Mouse (Mus musculus): ENCODE results near the gene Zfp420. TPM values are rescaled to one million over a fixed set of nuclear protein-coding genes. Genes with fewer than 3 reads are reported as not detected.
A peak's percentile ranks its signal among the peaks of the same experiment; 100 is the strongest.

Zfp420 gene
- polyA plus RNA-seq, 2 experiments from 2014 or later = 6.7 to 9.2 TPM

GRCm38 (mm10) chr7:29904101-29904500, 44.3 kb downstream of the Zfp420 start:
- no peak for ATAC-seq

- peak; percentile 69 for ATAC-seq
These were observed 46.3 kb downstream of the Zfp420 start, which contains the start of gene Zfp27 for GRCm38 (mm10) chr7:29905966-29906681. TSS of gene Zfp27 (minus strand) at chr7:29906572.

GRCm38 (mm10) chr7:29906682-29907058, 46.9 kb downstream of the Zfp420 start:
- no peak for ATAC-seq

- no peak for ATAC-seq
These were observed 47.4 kb downstream of the Zfp420 start for GRCm38 (mm10) chr7:29907206-29907605.

- ATAC-seq = peak; percentile 72
These were observed 48.6 kb downstream of the Zfp420 start, which contains the start of gene Zfp383 for GRCm38 (mm10) chr7:29908130-29908950. TSS of gene Zfp383 (plus strand) at chr7:29908223.

- ATAC-seq = no peak
These were observed 50.5 kb downstream of the Zfp420 start for GRCm38 (mm10) chr7:29910252-29910651.

GRCm38 (mm10) chr7:29912172-29912571, 52.4 kb downstream of the Zfp420 start:
- no peak for ATAC-seq

GRCm38 (mm10) chr7:29917371-29918061, 57.7 kb downstream of the Zfp420 start:
- no peak for ATAC-seq

GRCm38 (mm10) chr7:29918062-29918453, 58.3 kb downstream of the Zfp420 start:
- ATAC-seq = no peak

- ATAC-seq = no peak
These were observed 61.8 kb downstream of the Zfp420 start for GRCm38 (mm10) chr7:29921439-29922093.

GRCm38 (mm10) chr7:29922780-29923179, 63.0 kb downstream of the Zfp420 start:
- no peak for ATAC-seq

Other genes starting within 250 kb of the Zfp420 start
- not detected for gene Catsperg2, start 132.9 kb upstream of the Zfp420 start, polyA plus RNA-seq (2017; shearing (Covaris generic))
- 10 to 100 TPM; 15.9 to 19.4 TPM for gene Zfp84, start 91.4 kb upstream of the Zfp420 start, polyA plus RNA-seq (2017; shearing (Covaris generic))
- gene Zfp30, start 76.0 kb upstream of the Zfp420 start, polyA plus RNA-seq (2017; shearing (Covaris generic)) = under 1 TPM; 0.28 to 0.56 TPM
- gene Zfp790, start 43.9 kb upstream of the Zfp420 start, polyA plus RNA-seq (2017; shearing (Covaris generic)) = 10 to 100 TPM; 19.6 to 25.2 TPM
- 1 to 10 TPM; 3.6 to 4.5 TPM for gene Zfp940, start 6.3 kb upstream of the Zfp420 start, polyA plus RNA-seq (2017; shearing (Covaris generic))
- gene Zfp27, start 46.6 kb downstream of the Zfp420 start, polyA plus RNA-seq (2017; shearing (Covaris generic)) = 1 to 10 TPM; 2.7 to 7.6 TPM
- gene Zfp383, start 48.2 kb downstream of the Zfp420 start, polyA plus RNA-seq (2017; shearing (Covaris generic)) = under 1 TPM; 0.98 to 0.99 TPM
- gene Zfp74, start 94.1 kb downstream of the Zfp420 start, polyA plus RNA-seq (2017; shearing (Covaris generic)) = 1 to 10 TPM; 4.8 to 5.2 TPM
- gene Zfp568, start 124.0 kb downstream of the Zfp420 start, polyA plus RNA-seq (2017; shearing (Covaris generic)) = 1 to 10 TPM; 2.1 to 2.8 TPM
- gene Zfp14, start 191.4 kb downstream of the Zfp420 start, polyA plus RNA-seq (2017; shearing (Covaris generic)) = 1 to 10 TPM; 5.4 to 7.5 TPM
- 10 to 100 TPM in 1 of 2 experiments, 1 to 10 TPM in 1; 8.6 to 11.9 TPM for gene Zfp82, start 212.9 kb downstream of the Zfp420 start, polyA plus RNA-seq (2017; shearing (Covaris generic))
- gene Gm26920, start 230.4 kb downstream of the Zfp420 start, polyA plus RNA-seq (2017; shearing (Covaris generic)) = 1 to 10 TPM; 1.5 to 3.6 TPM
- 10 to 100 TPM; 11.6 to 12.0 TPM for gene Zfp566, start 230.5 kb downstream of the Zfp420 start, polyA plus RNA-seq (2017; shearing (Covaris generic))
- gene Zfp260, start 234.8 kb downstream of the Zfp420 start, polyA plus RNA-seq (2017; shearing (Covaris generic)) = 10 to 100 TPM; 74.8 to 96.0 TPM

All from CD4-positive, CD25-positive, alpha-beta regulatory T cell, adult 4 months (primary cell).